Mouse (Mus musculus): ENCODE results near the gene Fkbp9. TPM values are rescaled to one million over a fixed set of nuclear protein-coding genes. Genes with fewer than 3 reads are reported as not detected.
A peak's percentile ranks its signal among the peaks of the same experiment; 100 is the strongest.

Gene Fkbp9
- polyA plus RNA-seq, 1 experiment from 2014 or later: 89.0 TPM

DNA sequence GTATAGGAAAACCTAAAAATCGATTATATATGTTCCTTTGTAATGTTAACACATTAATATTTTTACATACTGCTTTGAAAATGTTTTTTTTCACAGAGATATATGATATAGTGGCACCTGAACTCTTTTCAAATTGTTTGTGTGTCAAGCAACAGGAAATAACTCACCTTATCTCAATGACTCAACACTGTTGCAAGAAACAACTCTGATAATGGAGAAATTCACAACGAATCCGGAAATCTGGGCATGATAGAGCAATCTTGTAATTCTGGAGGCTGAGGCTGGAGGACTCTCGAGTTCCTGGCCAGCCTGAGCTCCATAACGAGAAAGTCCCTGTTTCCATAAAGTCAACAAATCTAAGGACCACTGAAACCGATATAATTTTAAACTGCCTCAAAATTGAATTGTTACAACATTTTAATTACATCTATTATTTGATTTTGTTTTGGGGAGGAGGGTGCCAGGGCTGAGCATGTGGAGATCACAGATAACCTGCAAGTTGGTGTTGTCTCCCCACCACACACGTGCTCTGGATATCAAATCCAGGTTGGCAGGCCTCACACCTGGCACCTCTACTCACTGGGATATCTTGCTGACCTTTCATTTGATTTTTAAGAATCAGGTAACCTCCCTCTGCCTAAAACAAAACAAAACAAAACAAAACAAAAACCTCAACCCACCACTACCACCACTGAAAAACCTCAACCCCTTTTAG, 87.6 kb downstream of the Fkbp9 start:
- Histone ChIP-seq H3K27ac (ENCODE audit: low read length) (no peak overlapping the region), H3K4me2 (ENCODE audit: low read depth, low read length) (no peak overlapping the region), H3K36me3 (ENCODE audit: control insufficient read depth, insufficient read depth, low read length) (no peaks in the 10 kb centered on the region), H3K9ac (ENCODE audit: low read depth, low read length) (no peak overlapping the region), H3K9me3 (ENCODE audit: control insufficient read depth, low read length) (no peaks in the 10 kb centered on the region), H3K4me3 (ENCODE audit: low read length) (no peak overlapping the region), H3K4me1 (ENCODE audit: control insufficient read depth, insufficient read depth, low read length) (peaks cover 27% of the 10 kb centered on the region), H3K27me3 (replicated peaks; ENCODE audit: control insufficient read depth, insufficient read depth, low read length) (no peaks in the 10 kb centered on the region)
- WGBS: 71% methylated on average over 7 of the region's 7 CpGs
- ATAC-seq: no peak

DNA sequence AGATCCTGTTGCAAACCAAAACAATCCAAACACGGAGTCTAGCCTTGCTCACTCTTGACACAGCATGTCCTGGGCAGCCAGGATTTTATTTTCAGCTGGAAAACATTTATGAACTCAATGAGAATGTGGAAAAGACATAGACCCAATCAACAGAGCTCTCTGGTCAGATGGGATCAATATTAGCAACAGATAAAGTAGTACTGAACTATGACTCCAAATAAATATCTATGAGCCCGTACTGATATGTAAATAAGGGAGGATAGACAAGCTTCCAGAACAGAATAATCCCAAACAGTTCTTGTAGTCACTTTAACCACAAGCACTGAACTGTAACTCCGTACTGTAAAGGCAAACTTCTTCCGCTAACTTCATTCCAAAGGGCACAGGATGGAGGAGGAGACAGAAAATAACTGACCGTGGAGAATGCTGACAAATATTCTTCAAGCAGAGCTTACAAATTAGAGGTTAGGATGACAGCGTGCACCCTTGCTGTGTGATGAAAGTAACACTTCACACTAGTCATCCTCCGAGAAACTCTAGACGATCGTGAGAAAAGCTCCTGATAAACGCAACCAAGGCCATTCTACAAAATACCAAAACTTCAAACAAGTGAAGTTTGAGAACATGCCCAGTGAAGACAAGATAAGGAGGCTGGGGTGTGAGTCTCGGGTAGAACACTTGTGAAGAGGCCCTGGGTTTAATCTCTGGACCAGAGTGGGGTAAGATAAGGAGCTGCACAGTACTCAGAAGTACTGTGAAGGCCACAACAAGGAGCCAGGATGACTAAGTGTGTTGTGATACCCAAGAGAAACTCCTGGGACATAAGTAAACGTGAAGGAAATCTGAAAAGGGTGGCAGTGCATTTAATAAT, 88.6 kb downstream of the Fkbp9 start:
- ATAC-seq: no peak
- WGBS: 61% methylated on average over 12 of the region's 12 CpGs
- no peaks in the 10 kb centered on the region for H3K9me3 ChIP-seq (ENCODE audit: control insufficient read depth, low read length)
- no peak overlapping the region for H3K4me2 ChIP-seq (ENCODE audit: low read depth, low read length)
- no peaks in the 10 kb centered on the region for H3K36me3 ChIP-seq (ENCODE audit: control insufficient read depth, insufficient read depth, low read length)
- no peaks in the 10 kb centered on the region for H3K27me3 ChIP-seq (replicated peaks; ENCODE audit: control insufficient read depth, insufficient read depth, low read length)
- H3K9ac ChIP-seq (ENCODE audit: low read depth, low read length): no peak overlapping the region
- no peak overlapping the region for H3K4me3 ChIP-seq (ENCODE audit: low read length)
- no peak overlapping the region for H3K27ac ChIP-seq (ENCODE audit: low read length)
- peaks cover 27% of the 10 kb centered on the region for H3K4me1 ChIP-seq (ENCODE audit: control insufficient read depth, insufficient read depth, low read length)

DNA sequence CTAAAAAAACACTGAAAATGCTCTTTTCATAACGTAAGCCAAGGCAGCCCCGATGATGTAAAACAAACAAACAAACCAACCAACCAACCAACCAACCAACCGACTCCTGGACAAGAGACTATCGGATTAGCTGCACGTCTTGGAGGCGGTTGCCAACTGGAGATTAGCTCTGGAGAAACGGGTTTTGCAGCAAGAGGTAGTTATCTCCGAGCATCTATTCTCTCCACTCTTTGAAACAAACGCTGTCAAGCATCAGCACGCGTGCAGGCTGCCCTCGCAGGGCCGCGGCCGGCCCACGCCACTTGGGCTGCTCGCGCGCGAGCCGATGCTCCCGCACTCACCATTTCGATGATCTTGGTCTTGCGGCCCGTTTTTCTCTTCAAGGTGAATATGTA, 91.5 kb downstream of the Fkbp9 start:
- Histone ChIP-seq H3K36me3 (ENCODE audit: control insufficient read depth, insufficient read depth, low read length) (no peaks in the 10 kb centered on the region), H3K4me2 (ENCODE audit: low read depth, low read length) (peak overlapping the region; percentile 53), H3K4me1 (ENCODE audit: control insufficient read depth, insufficient read depth, low read length) (peaks cover 18% of the 10 kb centered on the region), H3K27ac (ENCODE audit: low read length) (peak overlapping the region; percentile 76), H3K27me3 (replicated peaks; ENCODE audit: control insufficient read depth, insufficient read depth, low read length) (no peaks in the 10 kb centered on the region), H3K4me3 (ENCODE audit: low read length) (peak overlapping the region; percentile 90), H3K9me3 (ENCODE audit: control insufficient read depth, low read length) (no peaks in the 10 kb centered on the region), H3K9ac (ENCODE audit: low read depth, low read length) (peak overlapping the region; percentile 81)
- under 1% methylated on average over 25 of the region's 25 CpGs for WGBS
- ATAC-seq: peak; percentile 43

DNA sequence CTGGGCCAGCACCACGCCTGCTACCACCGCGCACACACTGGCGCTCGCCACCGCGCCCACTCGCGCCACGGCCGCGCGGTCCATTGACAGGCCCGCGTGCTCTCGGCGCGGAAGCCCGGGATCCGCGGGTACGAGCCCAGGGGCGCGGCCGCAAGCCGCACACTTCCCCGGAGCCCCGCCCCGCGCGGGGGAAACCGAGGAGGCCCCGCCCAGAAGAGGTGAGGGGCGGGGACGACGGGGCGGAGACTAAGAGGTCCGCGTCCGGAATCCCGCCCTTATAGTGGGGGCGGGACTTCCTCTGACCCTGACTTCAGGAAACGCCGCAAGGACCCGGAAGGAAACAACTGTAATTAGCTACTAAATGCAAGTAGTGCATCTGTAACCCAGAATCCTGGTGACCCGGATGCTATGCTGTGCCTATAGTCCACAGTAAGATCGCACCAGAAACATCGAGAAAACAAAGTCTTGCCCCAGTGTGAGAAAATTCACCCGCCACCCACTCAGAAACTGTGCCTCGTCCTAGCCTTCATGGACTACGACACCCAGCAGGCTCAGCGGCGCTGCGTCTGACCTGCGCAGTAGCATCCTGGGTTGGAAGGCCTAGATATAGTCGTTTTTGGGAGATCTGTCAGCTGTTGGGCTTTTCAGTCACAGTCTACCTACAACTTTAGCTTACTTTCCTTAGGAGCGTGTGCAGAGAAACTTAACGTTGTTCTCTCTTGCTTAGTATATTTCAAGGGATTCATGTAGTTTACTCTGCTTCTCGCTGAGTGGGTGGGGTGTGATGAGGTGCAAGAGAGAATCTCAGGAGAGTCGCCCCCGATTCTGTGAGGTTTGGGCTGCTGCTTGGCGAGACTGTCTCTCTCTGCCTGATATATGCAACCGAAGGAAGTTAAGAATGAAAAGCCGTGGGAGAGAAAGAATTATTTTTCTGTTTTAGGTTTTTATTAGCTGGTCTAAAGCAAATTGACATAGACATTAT, 92.2 kb downstream of the Fkbp9 start, which contains the start of the genes Nt5c3 and Vmn1r4:
Nt5c3 (minus strand) TSS at position 207 of the 982 bp plus-strand sequence.
Vmn1r4 (plus strand) TSS at position 290 of the 982 bp plus-strand sequence.
- Histone ChIP-seq H3K27ac (ENCODE audit: low read length) (peak within 1 kb of the TSS; percentile 84), H3K9me3 (ENCODE audit: control insufficient read depth, low read length) (no peaks in the 10 kb centered on the region), H3K4me3 (ENCODE audit: low read length) (peak within 1 kb of the TSS; percentile 90), H3K36me3 (ENCODE audit: control insufficient read depth, insufficient read depth, low read length) (no peaks in the 10 kb centered on the region), H3K27me3 (replicated peaks; ENCODE audit: control insufficient read depth, insufficient read depth, low read length) (no peaks in the 10 kb centered on the region), H3K9ac (ENCODE audit: low read depth, low read length) (peak within 1 kb of the TSS; percentile 81), H3K4me1 (ENCODE audit: control insufficient read depth, insufficient read depth, low read length) (peaks cover 13% of the 10 kb centered on the region), H3K4me2 (ENCODE audit: low read depth, low read length) (peak within 1 kb of the TSS; percentile 61)
- peak; percentile 97 for ATAC-seq
- 3% methylated on average over 64 of the region's 64 CpGs for WGBS

Other genes with a start within 250 kb of the Fkbp9 start
- gene Lsm5, start 127.3 kb upstream of the Fkbp9 start, polyA plus RNA-seq (2015; fragmentation: Nextera tagmentation; extraction: Ambion mirVana): 79.3 and 98.6 TPM in 2 replicates
- 10.0 and 11.8 TPM in 2 replicates for gene Avl9, start 117.2 kb upstream of the Fkbp9 start, polyA plus RNA-seq (2015; fragmentation: Nextera tagmentation; extraction: Ambion mirVana)
- gene Kbtbd2, start 34.2 kb upstream of the Fkbp9 start, polyA plus RNA-seq (2015; fragmentation: Nextera tagmentation; extraction: Ambion mirVana): 17.1 and 19.3 TPM in 2 replicates
- gene Nt5c3, start 91.9 kb downstream of the Fkbp9 start, polyA plus RNA-seq (2015; fragmentation: Nextera tagmentation; extraction: Ambion mirVana): 63.2 and 68.4 TPM in 2 replicates
- gene Vmn1r4, start 92.0 kb downstream of the Fkbp9 start, polyA plus RNA-seq (2015; fragmentation: Nextera tagmentation; extraction: Ambion mirVana): 0.29 and 0.36 TPM in 2 replicates
- not detected in 2 replicates for gene Vmn1r5, start 138.2 kb downstream of the Fkbp9 start, polyA plus RNA-seq (2015; fragmentation: Nextera tagmentation; extraction: Ambion mirVana)
- gene Vmn1r6, start 165.2 kb downstream of the Fkbp9 start, polyA plus RNA-seq (2015; fragmentation: Nextera tagmentation; extraction: Ambion mirVana): not detected in 2 replicates
- not detected in 2 replicates for gene Vmn1r7, start 193.3 kb downstream of the Fkbp9 start, polyA plus RNA-seq (2015; fragmentation: Nextera tagmentation; extraction: Ambion mirVana)
- gene Vmn1r8, start 200.2 kb downstream of the Fkbp9 start, polyA plus RNA-seq (2015; fragmentation: Nextera tagmentation; extraction: Ambion mirVana): not detected in 2 replicates
- gene Vmn1r9, start 234.7 kb downstream of the Fkbp9 start, polyA plus RNA-seq (2015; fragmentation: Nextera tagmentation; extraction: Ambion mirVana): not detected in 2 replicates